Mouse (Mus musculus) MEL (cell line): ENCODE measurements at regions not wholly inside any gene's neighbourhood (a gene's known extent, or its start where the extent isn't known, plus 50 kb on each side); places are given as distances from the start of the nearest gene placed in this dataset.

Experiments used
- DNase-seq: peaks from one replicate; pipeline ENCODE4 v3.0.0; 2011; ENCODE audit warnings: low read depth, low spot score
- H3K27ac ChIP-seq: 2 replicates; pipeline ENCODE4 v1.5.1; 2012; ENCODE audit warnings: low read depth, mild to moderate bottlenecking, control low read depth, low read length, moderate library complexity; ENCODE audit not compliant: control insufficient read depth
- H3K27me3 ChIP-seq, 2 experiments: fragments of 150-350 bp in 1 of 2; sonication (generic) in 1 of 2; 2 replicates each; pipeline ENCODE4 v1.6.1; 2012; ENCODE audit warnings: low read length in 2 of 2, mild to moderate bottlenecking in 2 of 2, improper control_type of control experiment in 1 of 2, moderate library complexity in 1 of 2; ENCODE audit not compliant: insufficient read depth in 2 of 2, control insufficient read depth in 1 of 2
- H3K36me3 ChIP-seq, 2 experiments: 2 replicates each; pipeline ENCODE4 v1.6.1; 2012 to 2014; ENCODE audit warnings: low read length in 2 of 2, improper control_type of control experiment in 1 of 2, inconsistent platforms in 1 of 2, mild to moderate bottlenecking in 1 of 2; ENCODE audit not compliant: insufficient read depth in 2 of 2, control insufficient read depth in 1 of 2
- H3K4me1 ChIP-seq, 2 experiments: fragments of 150-350 bp in 1 of 2; sonication (generic) in 1 of 2; 2 replicates each; pipeline ENCODE4 v1.6.1; 2012; ENCODE audit warnings: low read length in 2 of 2, improper control_type of control experiment in 1 of 2, mild to moderate bottlenecking in 1 of 2; ENCODE audit not compliant: insufficient read depth in 2 of 2, control insufficient read depth in 1 of 2
- H3K4me3 ChIP-seq, 2 experiments: fragments of 150-350 bp in 1 of 2; sonication (generic) in 1 of 2; 2 replicates each; pipeline ENCODE4 v1.5.1; 2012; ENCODE audit warnings: low read depth in 2 of 2, low read length in 2 of 2, mild to moderate bottlenecking in 2 of 2, moderate library complexity in 2 of 2, control low read depth in 1 of 2, improper control_type of control experiment in 1 of 2; ENCODE audit not compliant: control insufficient read depth in 1 of 2, insufficient read depth in 1 of 2
- H3K79me2 ChIP-seq: 2 replicates; pipeline ENCODE4 v1.6.1; 2012; ENCODE audit warnings: mild to moderate bottlenecking, low read length, moderate library complexity; ENCODE audit not compliant: control insufficient read depth, poor library complexity, insufficient read depth
- H3K9ac ChIP-seq: 2 replicates; pipeline ENCODE4 v1.6.1; 2012; ENCODE audit warnings: low read depth, mild to moderate bottlenecking, control low read depth, low read length, moderate library complexity; ENCODE audit not compliant: control insufficient read depth, poor library complexity, severe bottlenecking
- H3K9me3 ChIP-seq: fragments of 150-350 bp; sonication (generic); replicated peaks from 2 replicates; pipeline ENCODE4 v1.6.1; 2012; ENCODE audit warnings: mild to moderate bottlenecking, low read length, improper control_type of control experiment, moderate library complexity; ENCODE audit not compliant: insufficient read depth
- BHLHE40 ChIP-seq: IDR thresholded peaks from 2 replicates; pipeline ENCODE4 v1.6.1; 2012; ENCODE audit warnings: low read depth, mild to moderate bottlenecking, inconsistent platforms, low read length, improper control_type of control experiment, borderline replicate concordance
- CHD2 ChIP-seq: IDR thresholded peaks from 2 replicates; pipeline ENCODE4 v1.6.1; 2011; ENCODE audit warnings: low read length, improper control_type of control experiment
- E2F4 ChIP-seq: IDR thresholded peaks from 2 replicates; pipeline ENCODE4 v1.6.1; 2011; ENCODE audit warnings: low read depth, low read length, improper control_type of control experiment, borderline replicate concordance
- EP300 ChIP-seq, 2 experiments: IDR thresholded peaks; 2 replicates each; pipeline ENCODE4 v1.6.1; 2011; ENCODE audit warnings: improper control_type of control experiment in 2 of 2, low read length in 2 of 2, low read depth in 1 of 2, mild to moderate bottlenecking in 1 of 2
- ETS1 ChIP-seq: IDR thresholded peaks from 2 replicates; pipeline ENCODE4 v1.6.1; 2012; ENCODE audit warnings: low read depth, mild to moderate bottlenecking, inconsistent platforms, low read length, improper control_type of control experiment, moderate library complexity
- JUND ChIP-seq: IDR thresholded peaks from 2 replicates; pipeline ENCODE4 v1.6.1; 2011; ENCODE audit warnings: low read depth, mild to moderate bottlenecking, improper control_type of control experiment, low read length
- KAT2A ChIP-seq: conservative IDR thresholded peaks from 2 replicates; pipeline ENCODE4 v1.6.1; 2012; ENCODE audit warnings: low read depth, low read length, improper control_type of control experiment, inconsistent platforms
- MAZ ChIP-seq: IDR thresholded peaks from 2 replicates; pipeline ENCODE4 v1.6.1; 2012; ENCODE audit warnings: low read depth, mild to moderate bottlenecking, inconsistent platforms, low read length, improper control_type of control experiment
- MEF2A ChIP-seq: IDR thresholded peaks from 2 replicates; pipeline ENCODE4 v1.6.1; 2014; ENCODE audit warnings: low read depth, mild to moderate bottlenecking, inconsistent platforms, low read length, improper control_type of control experiment; ENCODE audit not compliant: poor library complexity, insufficient replicate concordance, severe bottlenecking; ENCODE audit errors: extremely low read depth
- MYB ChIP-seq: IDR thresholded peaks from 2 replicates; pipeline ENCODE4 v1.6.1; 2011; ENCODE audit warnings: mild to moderate bottlenecking, low read depth, low read length, improper control_type of control experiment
- NELFE ChIP-seq: IDR thresholded peaks from 2 replicates; pipeline ENCODE4 v1.6.1; 2011; ENCODE audit warnings: low read depth, low read length, improper control_type of control experiment
- NRF1 ChIP-seq: IDR thresholded peaks from 2 replicates; pipeline ENCODE4 v1.6.1; 2014; ENCODE audit warnings: low read depth, mild to moderate bottlenecking, inconsistent platforms, low read length, improper control_type of control experiment, moderate library complexity; ENCODE audit not compliant: poor library complexity, insufficient read depth, severe bottlenecking
- POLR2AphosphoS2 ChIP-seq: IDR thresholded peaks from 2 replicates; pipeline ENCODE4 v1.6.1; 2011; ENCODE audit warnings: low read length, improper control_type of control experiment
- RAD21 ChIP-seq: IDR thresholded peaks from 2 replicates; pipeline ENCODE4 v1.6.1; 2011; ENCODE audit warnings: mild to moderate bottlenecking, low read depth, low read length, improper control_type of control experiment
- RCOR1 ChIP-seq: IDR thresholded peaks from 2 replicates; pipeline ENCODE4 v1.6.1; 2012; ENCODE audit warnings: low read depth, mild to moderate bottlenecking, inconsistent platforms, low read length, improper control_type of control experiment
- SIN3A ChIP-seq: IDR thresholded peaks from 2 replicates; pipeline ENCODE4 v1.6.1; 2012; ENCODE audit warnings: low read length, improper control_type of control experiment, inconsistent platforms
- SMC3 ChIP-seq: IDR thresholded peaks from 2 replicates; pipeline ENCODE4 v1.6.1; 2011; ENCODE audit warnings: low read depth, low read length, improper control_type of control experiment
- TAL1 ChIP-seq: IDR thresholded peaks from 2 replicates; pipeline ENCODE4 v1.6.1; 2012; ENCODE audit warnings: mild to moderate bottlenecking, inconsistent platforms, low read length, moderate library complexity, mixed read lengths
- TCF12 ChIP-seq: IDR thresholded peaks from 2 replicates; pipeline ENCODE4 v1.6.1; 2014; ENCODE audit warnings: low read depth, mild to moderate bottlenecking, inconsistent platforms, low read length, improper control_type of control experiment, moderate library complexity
- USF1 ChIP-seq: IDR thresholded peaks from 2 replicates; pipeline ENCODE4 v1.6.1; 2014; ENCODE audit warnings: low read depth, mild to moderate bottlenecking, inconsistent platforms, low read length, improper control_type of control experiment, moderate library complexity

GRCm38 (mm10) chr7:37180416-37180815 lies 482.5 kb downstream of the Tshz3 start:
- H3K36me3 ChIP-seq = no peaks in the 10 kb centered on the region
- no peaks in the 10 kb centered on the region for H3K9me3 ChIP-seq
- H3K4me3 ChIP-seq = no peak overlapping the region
- no peaks in the 10 kb centered on the region for H3K79me2 ChIP-seq
- no peaks in the 10 kb centered on the region for H3K4me1 ChIP-seq
- no peak for DNase-seq
- H3K9ac ChIP-seq = no peak overlapping the region
- TF ChIP-seq USF1 (no peak), MYB (no peak), EP300 (IDR thresholded peaks at IDR 0.05; ENCODE audit: low read depth in 1 of 2, low read length in 2 of 2) (no peak), RAD21 (no peak), E2F4 (no peak), SIN3A (no peak), NELFE (no peak), TAL1 (no peak)
- no peaks in the 10 kb centered on the region for H3K27me3 ChIP-seq
- no peak overlapping the region for H3K27ac ChIP-seq

GRCm38 (mm10) chr7:37181109-37181508 lies 483.2 kb downstream of the Tshz3 start:
- Histone ChIP-seq H3K27ac (no peak overlapping the region), H3K4me3 (no peak overlapping the region), H3K9me3 (no peaks in the 10 kb centered on the region), H3K4me1 (no peaks in the 10 kb centered on the region), H3K9ac (no peak overlapping the region), H3K27me3 (no peaks in the 10 kb centered on the region), H3K79me2 (no peaks in the 10 kb centered on the region), H3K36me3 (no peaks in the 10 kb centered on the region)
- DNase-seq = no peak
- TF ChIP-seq RCOR1 = no peak
- TF ChIP-seq MEF2A = no peak
- no peak for TF ChIP-seq E2F4
- no peak for TF ChIP-seq SIN3A
- no peak for TF ChIP-seq TAL1
- no peak for TF ChIP-seq NRF1
- no peak for TF ChIP-seq KAT2A
- no peak for TF ChIP-seq ETS1
- no peak for TF ChIP-seq POLR2AphosphoS2
- TF ChIP-seq MAZ = no peak

GRCm38 (mm10) chr7:37192536-37192935 lies 494.6 kb downstream of the Tshz3 start:
- no peak for DNase-seq
- H3K27me3 ChIP-seq = no peaks in the 10 kb centered on the region
- H3K4me1 ChIP-seq = no peaks in the 10 kb centered on the region
- H3K9ac ChIP-seq = no peak overlapping the region
- no peaks in the 10 kb centered on the region for H3K9me3 ChIP-seq
- H3K4me3 ChIP-seq = no peak overlapping the region
- TF ChIP-seq E2F4 = no peak
- TF ChIP-seq POLR2AphosphoS2 = no peak
- TF ChIP-seq CHD2 = no peak
- TF ChIP-seq RCOR1 = no peak
- no peak for TF ChIP-seq BHLHE40
- TF ChIP-seq SMC3 = no peak
- TF ChIP-seq JUND = no peak
- no peak for TF ChIP-seq TCF12
- TF ChIP-seq NELFE = no peak
- no peaks in the 10 kb centered on the region for H3K36me3 ChIP-seq
- no peak overlapping the region for H3K27ac ChIP-seq
- no peaks in the 10 kb centered on the region for H3K79me2 ChIP-seq
